In the genomic region with DNA sequence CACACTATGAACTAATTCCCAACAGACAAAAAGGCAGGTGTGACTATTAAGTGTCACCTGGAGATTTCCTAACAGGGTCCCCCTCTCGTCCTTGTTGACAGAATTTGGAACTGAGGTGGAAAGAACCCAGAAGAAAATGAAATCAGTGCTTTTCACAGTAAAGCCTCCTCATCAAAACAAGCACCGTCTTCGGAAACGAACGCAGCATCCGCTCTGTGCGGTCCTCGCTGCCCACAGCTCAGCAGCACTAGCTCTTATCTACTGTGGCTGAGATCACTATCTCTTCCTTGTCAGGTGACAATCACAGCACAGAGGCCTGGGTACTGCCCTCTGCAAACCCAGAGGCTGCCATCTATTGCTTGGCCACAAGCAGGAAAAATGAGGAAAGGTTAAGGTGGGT, we compare ENCODE assay signal across 23 mouse cellular contexts. TPM values are rescaled to one million over a fixed set of nuclear protein-coding genes. Genes with fewer than 3 reads are reported as not detected.
DNase-seq lines count a peak whose midpoint lies in the region; TF ChIP-seq lines count a peak whose summit lies in the region.
"Had no signal": no experiment of that assay in that cellular context is flagged by ENCODE, and none has a peak within 500 bp of the region (broad histone marks: within the 10 kb centered on the region; RNA-seq: fewer than 3 reads in every experiment).

No protein-coding gene starts in this region.

- no peak overlapping the region for H3K4me3 ChIP-seq in gastrocnemius, adult 2 months
- no peak overlapping the region for H3K4me3 ChIP-seq in brown adipose tissue, adult 24 weeks (ENCODE audit: insufficient read depth, low read depth, low read length)
- H3K4me3 ChIP-seq: embryonic facial prominence, embryonic 13.5 days; forebrain, embryonic 12.5 days; heart, embryonic 10.5 days; heart, embryonic 15.5 days; hindbrain, embryonic 13.5 days had no signal

- intact Hi-C loops in gastrocnemius, adult 2 months (cut with DNase I) = no loop called here
- intact Hi-C loops in gastrocnemius, postnatal 36 days (cut with DNase I) = no loop called here

- H3K27ac ChIP-seq in gastrocnemius, adult 2 months = peak overlapping the region; percentile 43
- H3K27ac ChIP-seq in brown adipose tissue, adult 24 weeks (replicated peaks; ENCODE audit: low read depth, low read length) = peak overlapping the region; percentile 73
- H3K27ac ChIP-seq: embryonic facial prominence, embryonic 13.5 days; forebrain, embryonic 12.5 days; heart, embryonic 10.5 days; heart, embryonic 15.5 days; hindbrain, embryonic 13.5 days had no signal

- no peak for TF ChIP-seq CTCF in gastrocnemius, adult 2 months (IDR thresholded peaks at IDR 0.05)

- no peak for DNase-seq in gastrocnemius, adult 2 months
- DNase-seq in gastrocnemius, postnatal 36 days = no peak
- peak; percentile 27 for DNase-seq in thymus, postnatal 25 days
- DNase-seq in thymus, postnatal 0 days (ENCODE audit: low spot score) = no peak
- no peak for DNase-seq in kidney, adult 11 months
- no peak for DNase-seq in urinary bladder, postnatal 36 days (ENCODE audit: low spot score in 2 of 2)
- DNase-seq: adrenal gland, postnatal 14 days; cerebellum, adult 8-10 months; cerebellum, postnatal 36 days; gastrocnemius, postnatal 25 days; heart, adult 18-20 months; heart, postnatal 14 days had no signal

- peaks cover 2% of the 10 kb centered on the region for H3K4me1 ChIP-seq in brown adipose tissue, adult 24 weeks (ENCODE audit: control insufficient read depth, insufficient read depth, insufficient read length, low read length)

RNA-seq across cellular contexts. Expression of gene Ccr10, which starts 20.9 kb away (rescaled TPM):
- not detected for total RNA-seq in gastrocnemius, adult 2 months (2021)
- total RNA-seq in gastrocnemius, postnatal 36 days (2021) = not detected
- 1.7 and 1.8 TPM in 2 replicates for polyA plus RNA-seq in thymus, postnatal 0 days (2015; fragmentation: Nextera tagmentation; extraction: Ambion mirVana)
- 1.2 TPM in 1 of 2 replicates, not detected in the other for polyA plus RNA-seq in brown adipose tissue, adult 24 weeks (2012; ENCODE audit: insufficient read depth, insufficient read length, missing spikeins)
- total RNA-seq: G1E; gastrocnemius, adult 18-20 months; gastrocnemius, postnatal 25 days; heart, adult 18-20 months; heart, postnatal 14 days; hematopoietic stem cell, adult 5-6 weeks had no signal
- polyA plus RNA-seq: forebrain, embryonic 16.5 days; G1E had no signal

RNA-seq across cellular contexts. Expression of gene Plekhh3, which starts 25.0 kb away (rescaled TPM):
- 10 to 100 TPM; 20.7 to 35.3 TPM for total RNA-seq in gastrocnemius, adult 2 months (2021)
- total RNA-seq in gastrocnemius, postnatal 36 days (2021) = 10 to 100 TPM; 22.4 to 27.6 TPM
- 2.4 and 2.8 TPM in 2 replicates for polyA plus RNA-seq in thymus, postnatal 0 days (2015; fragmentation: Nextera tagmentation; extraction: Ambion mirVana)
- polyA plus RNA-seq in brown adipose tissue, adult 24 weeks (2012; ENCODE audit: insufficient read depth, insufficient read length, missing spikeins) = 21.8 and 33.6 TPM in 2 replicates
- total RNA-seq: hematopoietic stem cell, adult 5-6 weeks had no signal
- polyA plus RNA-seq: inflammation-experienced regulatory T-cells, adult 6 months had no signal

RNA-seq across cellular contexts. Expression of gene Cntnap1, which starts 25.9 kb away (rescaled TPM):
- total RNA-seq in gastrocnemius, adult 2 months (2021) = 1 to 10 TPM; 1.2 to 1.6 TPM
- 1 to 10 TPM; 1.1 to 2.1 TPM for total RNA-seq in gastrocnemius, postnatal 36 days (2021)
- polyA plus RNA-seq in thymus, postnatal 0 days (2015; fragmentation: Nextera tagmentation; extraction: Ambion mirVana) = 0.32 and 0.53 TPM in 2 replicates
- polyA plus RNA-seq in brown adipose tissue, adult 24 weeks (2012; ENCODE audit: insufficient read depth, insufficient read length, missing spikeins) = 7.2 and 11.2 TPM in 2 replicates
- total RNA-seq: hematopoietic stem cell, adult 5-6 weeks had no signal

RNA-seq across cellular contexts. Expression of gene Ezh1, which starts 30.1 kb away (rescaled TPM):
- 10 to 100 TPM; 25.9 to 26.3 TPM for total RNA-seq in gastrocnemius, adult 2 months (2021)
- 10 to 100 TPM; 20.5 to 23.8 TPM for total RNA-seq in gastrocnemius, postnatal 36 days (2021)
- 13.7 and 13.8 TPM in 2 replicates for polyA plus RNA-seq in thymus, postnatal 0 days (2015; fragmentation: Nextera tagmentation; extraction: Ambion mirVana)
- polyA plus RNA-seq in brown adipose tissue, adult 24 weeks (2012; ENCODE audit: insufficient read depth, insufficient read length, missing spikeins) = 13.3 and 20.7 TPM in 2 replicates

RNA-seq across cellular contexts. Expression of gene Tubg2, which starts 40.5 kb away (rescaled TPM):
- 1 to 10 TPM; 2.4 to 3.6 TPM for total RNA-seq in gastrocnemius, adult 2 months (2021)
- 1 to 10 TPM; 2.3 to 2.6 TPM for total RNA-seq in gastrocnemius, postnatal 36 days (2021)
- polyA plus RNA-seq in thymus, postnatal 0 days (2015; fragmentation: Nextera tagmentation; extraction: Ambion mirVana) = 1.5 and 1.6 TPM in 2 replicates
- 1.1 and 1.9 TPM in 2 replicates for polyA plus RNA-seq in brown adipose tissue, adult 24 weeks (2012; ENCODE audit: insufficient read depth, insufficient read length, missing spikeins)
- total RNA-seq: G1E; hematopoietic stem cell, adult 5-6 weeks had no signal
- polyA plus RNA-seq: G1E had no signal
